8 mouse cellular contexts compared by ENCODE assay signal in genomic region chr6:55117325-55118109, GRCm38 (mm10). TPM values are rescaled to one million over a fixed set of nuclear protein-coding genes. Genes with fewer than 3 reads are reported as not detected.
DNase-seq lines count a peak whose midpoint lies in the region; ATAC-seq and TF ChIP-seq lines count a peak whose summit lies in the region.
"Had no signal": no experiment of that assay in that cellular context is flagged by ENCODE, and none has a peak within 500 bp of the region (broad histone marks: within the 10 kb centered on the region; RNA-seq: fewer than 3 reads in every experiment).

No protein-coding gene starts in this region.

- no peak for TF ChIP-seq POLR2A in ES-Bruce4 (IDR thresholded peaks at IDR 0.05; ENCODE audit: insufficient read depth, low read length)

- TF ChIP-seq EP300 in ES-Bruce4 (IDR thresholded peaks at IDR 0.05; ENCODE audit: insufficient read depth, low read depth, low read length), result no peak

- no peaks in the 10 kb centered on the region for H3K4me1 ChIP-seq in ES-Bruce4 (ENCODE audit: control insufficient read depth, insufficient read depth, low read length)
- peaks cover 11% of the 10 kb centered on the region for H3K4me1 ChIP-seq in forebrain, embryonic 15.5 days
- H3K4me1 ChIP-seq in kidney, embryonic 14.5 days (ENCODE audit: control insufficient read depth, insufficient read depth, low read length), result no peaks in the 10 kb centered on the region

- H3K27ac ChIP-seq in ES-Bruce4 (ENCODE audit: insufficient read depth, low read length), result no peak overlapping the region
- H3K27ac ChIP-seq in forebrain, embryonic 15.5 days (replicated peaks), result no peak overlapping the region
- no peak overlapping the region for H3K27ac ChIP-seq in kidney, embryonic 14.5 days (ENCODE audit: low read depth, low read length)

- peak; percentile 65 for ATAC-seq in forebrain, embryonic 15.5 days (replicated peaks)
- 0 out of 2 replicates have a peak, but pooled peaks have one; percentile 39 for ATAC-seq in kidney, embryonic 14.5 days (ENCODE audit: low FRiP score, low TSS enrichment)
- 0 out of 2 replicates have a peak, but pooled peaks have one; percentile 17 for ATAC-seq in megakaryocyte progenitor cell, adult 5-6 weeks (replicated peaks; ENCODE audit: poor library complexity)

- H3K27me3 ChIP-seq in ES-Bruce4 (ENCODE audit: control insufficient read depth, insufficient read depth, low read length, poor library complexity, severe bottlenecking), result peaks cover 5% of the 10 kb centered on the region
- H3K27me3 ChIP-seq in forebrain, embryonic 15.5 days, result peaks cover 42% of the 10 kb centered on the region
- H3K27me3 ChIP-seq in kidney, embryonic 14.5 days (ENCODE audit: control insufficient read depth, insufficient read depth, low read length), result peaks cover 68% of the 10 kb centered on the region

- H3K9ac ChIP-seq in ES-Bruce4 (ENCODE audit: low read depth, poor library complexity, severe bottlenecking), result peak overlapping the region; percentile 31
- peak overlapping the region; percentile 45 for H3K9ac ChIP-seq in forebrain, embryonic 15.5 days (replicated peaks)
- H3K9ac ChIP-seq in kidney, embryonic 14.5 days (ENCODE audit: low read depth, low read length), result peak overlapping the region; percentile 34

- peak; percentile 43 for DNase-seq in Muller cell, postnatal 12 days (ENCODE audit: inconsistent ontology term)
- no peak for DNase-seq in urinary bladder, postnatal 25 days (ENCODE audit: low spot score)
- no peak for DNase-seq in spleen, postnatal 14 days (ENCODE audit: low spot score in 2 of 2)

- peak overlapping the region; percentile 78 for H3K4me2 ChIP-seq in forebrain, embryonic 15.5 days (replicated peaks)
- H3K4me2 ChIP-seq in kidney, embryonic 14.5 days (replicated peaks; ENCODE audit: low read depth, low read length), result peak overlapping the region; percentile 84

- WGBS in forebrain, embryonic 15.5 days, result under 1% methylated on average over 66 of the region's 68 CpGs
- WGBS in kidney, embryonic 14.5 days, result under 1% methylated on average over 66 of the region's 68 CpGs

- H3K36me3 ChIP-seq in ES-Bruce4 (ENCODE audit: control insufficient read depth, insufficient read depth, low read length, poor library complexity, severe bottlenecking), result no peaks in the 10 kb centered on the region
- no peaks in the 10 kb centered on the region for H3K36me3 ChIP-seq in forebrain, embryonic 15.5 days
- no peaks in the 10 kb centered on the region for H3K36me3 ChIP-seq in kidney, embryonic 14.5 days (ENCODE audit: control insufficient read depth, insufficient read depth, low read length)

- H3K4me3 ChIP-seq in ES-Bruce4 (ENCODE audit: low read depth, low read length), result peak overlapping the region; percentile 49
- peak overlapping the region; percentile 59 for H3K4me3 ChIP-seq in forebrain, embryonic 15.5 days
- peak overlapping the region; percentile 52 for H3K4me3 ChIP-seq in kidney, embryonic 14.5 days (ENCODE audit: low read length)

- H3K9me3 ChIP-seq in ES-Bruce4 (replicated peaks; ENCODE audit: control insufficient read depth, insufficient read depth, low read length, poor library complexity, severe bottlenecking), result no peaks in the 10 kb centered on the region
- no peaks in the 10 kb centered on the region for H3K9me3 ChIP-seq in forebrain, embryonic 15.5 days
- no peaks in the 10 kb centered on the region for H3K9me3 ChIP-seq in kidney, embryonic 14.5 days (ENCODE audit: control insufficient read depth, low read length)

- no peak for TF ChIP-seq CTCF in ES-Bruce4 (IDR thresholded peaks at IDR 0.05; ENCODE audit: low read depth, low read length)

RNA-seq across cellular contexts. Expression of gene Crhr2, which starts 15.3 kb away (rescaled TPM):
- polyA plus RNA-seq in ES-Bruce4 (2011; ENCODE audit: insufficient read depth, insufficient read length, low read depth, missing spikeins), result not detected in 2 replicates
- 0.60 and 0.65 TPM in 2 replicates for polyA plus RNA-seq in forebrain, embryonic 15.5 days (2015; fragmentation: Nextera tagmentation; extraction: Ambion mirVana)
- polyA plus RNA-seq in kidney, embryonic 14.5 days (2014; fragmentation: Nextera tagmentation; extraction: Ambion mirVana), result not detected in 2 replicates
- not detected in 2 replicates for total RNA-seq in megakaryocyte progenitor cell, adult 5-6 weeks (2015)
- total RNA-seq in megakaryocyte progenitor cell, adult 5-6 weeks (2017), result not detected in 2 replicates
- total RNA-seq: neutrophil, adult 5-6 weeks had no signal

RNA-seq across cellular contexts. Expression of gene Inmt, which starts 57.3 kb away (rescaled TPM):
- polyA plus RNA-seq in ES-Bruce4 (2011; ENCODE audit: insufficient read depth, insufficient read length, low read depth, missing spikeins), result not detected in 2 replicates
- not detected in 2 replicates for polyA plus RNA-seq in forebrain, embryonic 15.5 days (2015; fragmentation: Nextera tagmentation; extraction: Ambion mirVana)
- 3.6 and 4.0 TPM in 2 replicates for polyA plus RNA-seq in kidney, embryonic 14.5 days (2014; fragmentation: Nextera tagmentation; extraction: Ambion mirVana)
- not detected in 2 replicates for total RNA-seq in megakaryocyte progenitor cell, adult 5-6 weeks (2015)
- not detected in 2 replicates for total RNA-seq in megakaryocyte progenitor cell, adult 5-6 weeks (2017)
- total RNA-seq: neutrophil, adult 5-6 weeks had no signal
